9 mouse cellular contexts compared by ENCODE assay signal in the genomic region with DNA sequence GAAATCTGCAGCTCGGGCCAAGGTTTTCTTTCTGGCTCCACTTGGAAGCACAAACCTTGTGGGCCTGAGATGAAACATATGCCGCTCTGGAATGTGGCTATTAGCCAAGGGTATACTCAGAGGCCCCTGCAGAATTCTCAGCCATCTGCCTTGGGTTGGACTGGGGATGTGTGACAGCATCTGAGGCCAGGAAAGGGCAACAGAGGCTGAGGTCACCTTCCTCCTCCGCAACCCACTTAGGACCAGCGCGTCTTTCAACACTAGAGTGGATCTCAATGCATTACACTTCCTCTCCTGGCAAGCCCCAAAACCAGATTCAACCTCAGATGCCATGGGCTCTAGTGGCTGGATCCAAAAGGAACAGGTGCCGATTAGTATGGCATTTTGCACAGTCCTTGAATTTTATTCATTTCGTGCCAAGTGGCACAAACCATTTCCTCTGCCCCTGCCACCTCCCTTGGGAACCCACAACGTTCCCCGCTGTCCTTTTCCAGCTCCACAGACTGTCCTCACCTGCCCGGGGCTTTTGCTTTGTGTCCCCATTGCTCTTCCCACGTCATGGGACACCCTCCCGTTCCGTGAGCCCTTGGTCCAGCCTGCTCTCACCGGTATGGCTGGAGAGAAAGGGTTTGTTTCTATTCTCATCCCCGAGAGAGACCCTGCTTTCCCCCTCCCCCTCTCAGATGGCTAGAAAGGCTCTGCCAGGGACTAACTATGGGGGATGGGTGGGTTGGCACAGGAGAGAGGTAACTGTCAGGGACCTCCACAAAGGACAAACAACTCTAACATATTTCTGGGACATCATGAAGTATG.
DNase-seq lines count a peak whose midpoint lies in the region; ATAC-seq and TF ChIP-seq lines count a peak whose summit lies in the region.
"Had no signal": no experiment of that assay in that cellular context is flagged by ENCODE, and none has a peak within 500 bp of the region (broad histone marks: within the 10 kb centered on the region; RNA-seq: fewer than 3 reads in every experiment).

No protein-coding gene starts in this region.

- no peak overlapping the region for H3K4me3 ChIP-seq in hindbrain, embryonic 13.5 days
- no peak overlapping the region for H3K4me3 ChIP-seq in hindbrain, embryonic 12.5 days
- H3K4me3 ChIP-seq in forebrain, postnatal 0 days (ENCODE audit: low read depth, low read length), result no peak overlapping the region
- H3K4me3 ChIP-seq: neural tube, embryonic 12.5 days had no signal

- intact Hi-C loops in left cerebral cortex, postnatal 36 days (cut with DNase I), result no loop called here

- H3K4me2 ChIP-seq in hindbrain, embryonic 13.5 days, result no peak overlapping the region
- H3K4me2 ChIP-seq in hindbrain, embryonic 12.5 days (replicated peaks), result no peak overlapping the region
- H3K4me2 ChIP-seq in forebrain, postnatal 0 days (ENCODE audit: low read depth), result 0 out of 2 replicates have a peak overlapping the region, but pooled peaks have one; percentile 23
- H3K4me2 ChIP-seq: neural tube, embryonic 12.5 days had no signal

- TF ChIP-seq CTCF in forebrain, postnatal 0 days (IDR thresholded peaks at IDR 0.05; ENCODE audit: low read depth), result no peak

- peaks cover 90% of the 10 kb centered on the region for H3K27me3 ChIP-seq in hindbrain, embryonic 13.5 days
- H3K27me3 ChIP-seq in hindbrain, embryonic 12.5 days, result peaks cover 75% of the 10 kb centered on the region
- peaks cover 4% of the 10 kb centered on the region for H3K27me3 ChIP-seq in forebrain, postnatal 0 days (ENCODE audit: insufficient read depth, low read length)

- WGBS in hindbrain, embryonic 13.5 days, result 47% methylated on average over 15 of the region's 15 CpGs
- WGBS in hindbrain, embryonic 12.5 days, result 57% methylated on average over 15 of the region's 15 CpGs
- 23% methylated on average over 15 of the region's 15 CpGs for WGBS in forebrain, postnatal 0 days

- H3K36me3 ChIP-seq in hindbrain, embryonic 13.5 days, result no peaks in the 10 kb centered on the region
- no peaks in the 10 kb centered on the region for H3K36me3 ChIP-seq in hindbrain, embryonic 12.5 days
- H3K36me3 ChIP-seq in forebrain, postnatal 0 days (ENCODE audit: insufficient read depth), result no peaks in the 10 kb centered on the region
- H3K36me3 ChIP-seq: neural tube, embryonic 12.5 days had no signal

- H3K27ac ChIP-seq in hindbrain, embryonic 13.5 days, result no peak overlapping the region
- no peak overlapping the region for H3K27ac ChIP-seq in hindbrain, embryonic 12.5 days
- H3K27ac ChIP-seq in forebrain, postnatal 0 days (ENCODE audit: low read depth, low read length), result no peak overlapping the region
- H3K27ac ChIP-seq: neural tube, embryonic 12.5 days had no signal

- peak; percentile 52 for DNase-seq in forebrain, postnatal 0 days
- peak; percentile 36 for DNase-seq in lung, postnatal 14 days
- DNase-seq in layer of hippocampus, postnatal 36 days, result no peak
- no peak for DNase-seq in left cerebral cortex, postnatal 36 days (ENCODE audit: low spot score in 2 of 2)

- ATAC-seq in hindbrain, embryonic 13.5 days (ENCODE audit: low FRiP score), result peak; percentile 27; the same call in 1 of the 2 replicates
- no peak for ATAC-seq in hindbrain, embryonic 12.5 days (ENCODE audit: low FRiP score)
- ATAC-seq in cerebellum, adult (ENCODE audit: insufficient number of reproducible peaks, low FRiP score, low TSS enrichment), result peak; percentile 85
- ATAC-seq in forebrain, postnatal 0 days, result peak; percentile 45
- ATAC-seq in megakaryocyte-erythroid progenitor cell, adult 5-6 weeks (replicated peaks; ENCODE audit: low FRiP score, low TSS enrichment, poor library complexity, severe bottlenecking), result no peak

- H3K4me1 ChIP-seq in hindbrain, embryonic 13.5 days (replicated peaks), result peaks cover 51% of the 10 kb centered on the region
- H3K4me1 ChIP-seq in hindbrain, embryonic 12.5 days, result peaks cover 60% of the 10 kb centered on the region
- H3K4me1 ChIP-seq in forebrain, postnatal 0 days (ENCODE audit: insufficient read depth), result peaks cover 6% of the 10 kb centered on the region; the same call in 1 of the 2 replicates

- H3K9ac ChIP-seq in hindbrain, embryonic 13.5 days, result no peak overlapping the region
- no peak overlapping the region for H3K9ac ChIP-seq in hindbrain, embryonic 12.5 days
- H3K9ac ChIP-seq in forebrain, postnatal 0 days, result no peak overlapping the region
- H3K9ac ChIP-seq: neural tube, embryonic 12.5 days had no signal

- H3K9me3 ChIP-seq in hindbrain, embryonic 13.5 days, result no peaks in the 10 kb centered on the region
- no peaks in the 10 kb centered on the region for H3K9me3 ChIP-seq in hindbrain, embryonic 12.5 days (replicated peaks)
- H3K9me3 ChIP-seq in forebrain, postnatal 0 days (ENCODE audit: low read length), result no peaks in the 10 kb centered on the region
- H3K9me3 ChIP-seq: neural tube, embryonic 12.5 days had no signal

Comparison
In these comparisons a context has a peak if more than half of its experiments do, and no peak if none do; other contexts are left out.
1. ATAC-seq: peak in hindbrain, embryonic 13.5 days (single experiment), cerebellum, adult (single experiment) and forebrain, postnatal 0 days (single experiment); none in hindbrain, embryonic 12.5 days (single experiment) and megakaryocyte-erythroid progenitor cell, adult 5-6 weeks (single experiment).
2. DNase-seq: peak in forebrain, postnatal 0 days (single experiment) and lung, postnatal 14 days (single experiment); none in layer of hippocampus, postnatal 36 days (0 of 2) and left cerebral cortex, postnatal 36 days (0 of 2).